Comparison of ENCODE assay signal across 12 mouse cellular contexts in genomic region chr1:192833586-192833985, GRCm38 (mm10). TPM values are rescaled to one million over a fixed set of nuclear protein-coding genes. Genes with fewer than 3 reads are reported as not detected.
A peak's percentile ranks its signal among the peaks of the same experiment; 100 is the strongest.
DNase-seq lines count a peak whose midpoint lies in the region; ATAC-seq lines count a peak whose summit lies in the region.
"Had no signal": no experiment of that assay in that cellular context is flagged by ENCODE, and none has a peak within 500 bp of the region (broad histone marks: within the 10 kb centered on the region; RNA-seq: fewer than 3 reads in every experiment).

No protein-coding gene starts in this region.

- no peak overlapping the region for H3K4me3 ChIP-seq in hindbrain, embryonic 11.5 days (ENCODE audit: low read depth, low read length)
- no peak overlapping the region for H3K4me3 ChIP-seq in midbrain, embryonic 12.5 days

- H3K27me3 ChIP-seq in hindbrain, embryonic 11.5 days (ENCODE audit: control insufficient read depth, insufficient read depth, low read length): peaks cover 17% of the 10 kb centered on the region
- peaks cover 46% of the 10 kb centered on the region for H3K27me3 ChIP-seq in midbrain, embryonic 12.5 days

- peak; percentile 20 for DNase-seq in gastrocnemius, postnatal 14 days
- no peak for DNase-seq in gastrocnemius, adult 18-20 months (ENCODE audit: low spot score)
- DNase-seq in ZHBTc4 (ENCODE audit: low read depth, low spot score): peak; percentile 56
- peak; percentile 49 for DNase-seq in hindbrain, embryonic 11.5 days (ENCODE audit: low spot score)
- no peak for DNase-seq in left cerebral cortex, adult 8-10 months (ENCODE audit: low spot score in 2 of 2)
- no peak for DNase-seq in thymus, postnatal 25 days
- DNase-seq: adrenal gland, adult 8-10 months; cerebellum, adult 2 months; heart, adult 18-20 months; kidney, postnatal 10 days had no signal

- H3K27ac ChIP-seq in hindbrain, embryonic 11.5 days (ENCODE audit: low read depth, low read length): peak overlapping the region; percentile 95; the same call in 1 of the 2 replicates
- H3K27ac ChIP-seq in midbrain, embryonic 12.5 days (replicated peaks): peak overlapping the region; percentile 96

- H3K9ac ChIP-seq in hindbrain, embryonic 11.5 days (ENCODE audit: low read depth, low read length): peak overlapping the region; percentile 24; the same call in 1 of the 2 replicates
- no peak overlapping the region; the same call in 1 of the 2 replicates for H3K9ac ChIP-seq in midbrain, embryonic 12.5 days (replicated peaks)

- no peaks in the 10 kb centered on the region for H3K9me3 ChIP-seq in hindbrain, embryonic 11.5 days (ENCODE audit: control insufficient read depth, low read length)
- H3K9me3 ChIP-seq in midbrain, embryonic 12.5 days: no peaks in the 10 kb centered on the region

- peaks cover 11% of the 10 kb centered on the region for H3K4me1 ChIP-seq in hindbrain, embryonic 11.5 days (replicated peaks; ENCODE audit: control insufficient read depth, insufficient read depth, low read length)
- H3K4me1 ChIP-seq in midbrain, embryonic 12.5 days: peaks cover 58% of the 10 kb centered on the region

- WGBS in hindbrain, embryonic 11.5 days: 6% methylated on average over 26 of the region's 26 CpGs
- 5% methylated on average over 26 of the region's 26 CpGs for WGBS in midbrain, embryonic 12.5 days

- intact Hi-C loops in gastrocnemius, postnatal 14 days (cut with DNase I; ENCODE audit: low total_unique reads): no loop called here

- no peak for ATAC-seq in hindbrain, embryonic 11.5 days (ENCODE audit: low FRiP score)
- no peak for ATAC-seq in midbrain, embryonic 12.5 days (ENCODE audit: low FRiP score, low read depth)
- no peak for ATAC-seq in CD4-positive, CD25-positive, alpha-beta regulatory T cell, adult 4 months

- no peaks in the 10 kb centered on the region for H3K36me3 ChIP-seq in hindbrain, embryonic 11.5 days (ENCODE audit: control insufficient read depth, insufficient read depth, low read length)
- H3K36me3 ChIP-seq in midbrain, embryonic 12.5 days: no peaks in the 10 kb centered on the region

- 0 out of 2 replicates have a peak overlapping the region, but pooled peaks have one; percentile 2 for H3K4me2 ChIP-seq in hindbrain, embryonic 11.5 days (replicated peaks; ENCODE audit: low read depth, low read length)
- peak overlapping the region; percentile 59; the same call in 1 of the 2 replicates for H3K4me2 ChIP-seq in midbrain, embryonic 12.5 days (replicated peaks)

RNA-seq across cellular contexts. Expression of gene Sertad4, which starts 22.0 kb away (rescaled TPM):
- total RNA-seq in gastrocnemius, postnatal 14 days (2021): 1 to 10 TPM; 4.0 to 7.7 TPM
- 1 to 10 TPM in 1 of 2 experiments, under 1 TPM in 1; 0.66 to 2.6 TPM for total RNA-seq in gastrocnemius, adult 18-20 months (2021)
- polyA plus RNA-seq in hindbrain, embryonic 11.5 days (2014; fragmentation: Nextera tagmentation; extraction: Ambion mirVana): 21.3 and 24.8 TPM in 2 replicates
- polyA plus RNA-seq in midbrain, embryonic 12.5 days (2016; fragmentation: Nextera tagmentation; extraction: Ambion mirVana): 35.8 and 43.3 TPM in 2 replicates
- polyA plus RNA-seq in CD4-positive, CD25-positive, alpha-beta regulatory T cell, adult 4 months (2017; shearing (Covaris generic)): not detected
- total RNA-seq in left cerebral cortex, adult 8-10 months (2022): 10 to 100 TPM; 16.0 to 19.6 (median 17.7) TPM

Comparison
In these comparisons a context has a peak if more than half of its experiments do, and no peak if none do; other contexts are left out.
1. DNase-seq: peak in gastrocnemius, postnatal 14 days (single experiment), ZHBTc4 (single experiment) and hindbrain, embryonic 11.5 days (single experiment); none in gastrocnemius, adult 18-20 months (single experiment), left cerebral cortex, adult 8-10 months (0 of 2) and thymus, postnatal 25 days (single experiment).